Mouse (Mus musculus): Measurements from ENCODE around the gene Ndufv3. TPM values are rescaled to one million over a fixed set of nuclear protein-coding genes. Genes with fewer than 3 reads are reported as not detected.

The Ndufv3 gene
- polyA plus RNA-seq, 1 experiment, result 97.0 TPM

GRCm38 (mm10) chr17:31565141-31566056, 45.5 kb downstream of the Ndufv3 start:
- Histone ChIP-seq H3K4me3 (replicated peaks; ENCODE audit: control insufficient read depth, low read depth, low read length) (peak overlapping the region; percentile 96), H3K4me1 (ENCODE audit: control insufficient read depth, insufficient read depth, low read length) (peaks cover 4% of the 10 kb centered on the region; the same call in 1 of the 2 replicates), H3K27ac (ENCODE audit: control insufficient read depth, insufficient read depth, low read depth, low read length, poor library complexity) (peak overlapping the region; percentile 94)
- WGBS, result 1% methylated on average over 88 of the region's 88 CpGs
- TF ChIP-seq CTCF (IDR thresholded peaks at IDR 0.05; ENCODE audit: control insufficient read depth, insufficient read depth, low read length), result no peak
- TF ChIP-seq POLR2A (IDR thresholded peaks at IDR 0.05; ENCODE audit: borderline replicate concordance, control insufficient read depth, low read depth, low read length), result peak; percentile 16; the same call in 1 of the 2 replicates

GRCm38 (mm10) chr17:31566276-31566675, 46.4 kb downstream of the Ndufv3 start:
- no peak overlapping the region for H3K4me3 ChIP-seq (replicated peaks; ENCODE audit: control insufficient read depth, low read depth, low read length)
- H3K4me1 ChIP-seq (ENCODE audit: control insufficient read depth, insufficient read depth, low read length), result peaks cover 4% of the 10 kb centered on the region; the same call in 1 of the 2 replicates
- no peak overlapping the region for H3K27ac ChIP-seq (ENCODE audit: control insufficient read depth, insufficient read depth, low read depth, low read length, poor library complexity)
- 70% methylated on average over 6 of the region's 6 CpGs for WGBS
- no peak for TF ChIP-seq CTCF (IDR thresholded peaks at IDR 0.05; ENCODE audit: control insufficient read depth, insufficient read depth, low read length)
- TF ChIP-seq POLR2A (IDR thresholded peaks at IDR 0.05; ENCODE audit: borderline replicate concordance, control insufficient read depth, low read depth, low read length), result no peak

- TF ChIP-seq CTCF (IDR thresholded peaks at IDR 0.05; ENCODE audit: control insufficient read depth, insufficient read depth, low read length) (no peak), POLR2A (IDR thresholded peaks at IDR 0.05; ENCODE audit: borderline replicate concordance, control insufficient read depth, low read depth, low read length) (no peak)
- Histone ChIP-seq H3K4me1 (ENCODE audit: control insufficient read depth, insufficient read depth, low read length) (peaks cover 4% of the 10 kb centered on the region; the same call in 1 of the 2 replicates), H3K27ac (ENCODE audit: control insufficient read depth, insufficient read depth, low read depth, low read length, poor library complexity) (no peak overlapping the region), H3K4me3 (replicated peaks; ENCODE audit: control insufficient read depth, low read depth, low read length) (no peak overlapping the region)
- WGBS, result 84% methylated on average over 1 of the region's 1 CpGs
These were observed 49.8 kb downstream of the Ndufv3 start for GRCm38 (mm10) chr17:31569756-31570155.

- WGBS, result 86% methylated on average over 9 of the region's 9 CpGs
- Histone ChIP-seq H3K4me1 (ENCODE audit: control insufficient read depth, insufficient read depth, low read length) (peaks cover 4% of the 10 kb centered on the region; the same call in 1 of the 2 replicates), H3K27ac (ENCODE audit: control insufficient read depth, insufficient read depth, low read depth, low read length, poor library complexity) (no peak overlapping the region), H3K4me3 (replicated peaks; ENCODE audit: control insufficient read depth, low read depth, low read length) (no peak overlapping the region)
- TF ChIP-seq POLR2A (IDR thresholded peaks at IDR 0.05; ENCODE audit: borderline replicate concordance, control insufficient read depth, low read depth, low read length) (no peak), CTCF (IDR thresholded peaks at IDR 0.05; ENCODE audit: control insufficient read depth, insufficient read depth, low read length) (no peak)
These were observed 50.5 kb downstream of the Ndufv3 start for GRCm38 (mm10) chr17:31570321-31570925.

- H3K27ac ChIP-seq (ENCODE audit: control insufficient read depth, insufficient read depth, low read depth, low read length, poor library complexity), result no peak overlapping the region
- H3K4me3 ChIP-seq (replicated peaks; ENCODE audit: control insufficient read depth, low read depth, low read length), result no peak overlapping the region
- TF ChIP-seq CTCF (IDR thresholded peaks at IDR 0.05; ENCODE audit: control insufficient read depth, insufficient read depth, low read length) (no peak), POLR2A (IDR thresholded peaks at IDR 0.05; ENCODE audit: borderline replicate concordance, control insufficient read depth, low read depth, low read length) (no peak)
- H3K4me1 ChIP-seq (ENCODE audit: control insufficient read depth, insufficient read depth, low read length), result peaks cover 2% of the 10 kb centered on the region; the same call in 1 of the 2 replicates
- WGBS, result 89% methylated on average over 5 of the region's 5 CpGs
These were observed 51.8 kb downstream of the Ndufv3 start for GRCm38 (mm10) chr17:31571689-31572088.

- no peaks in the 10 kb centered on the region; the same call in 1 of the 2 replicates for H3K4me1 ChIP-seq (ENCODE audit: control insufficient read depth, insufficient read depth, low read length)
- 53% methylated on average over 7 of the region's 7 CpGs for WGBS
- H3K4me3 ChIP-seq (replicated peaks; ENCODE audit: control insufficient read depth, low read depth, low read length), result no peak overlapping the region
- H3K27ac ChIP-seq (ENCODE audit: control insufficient read depth, insufficient read depth, low read depth, low read length, poor library complexity), result no peak overlapping the region
- TF ChIP-seq CTCF (IDR thresholded peaks at IDR 0.05; ENCODE audit: control insufficient read depth, insufficient read depth, low read length), result no peak
- no peak for TF ChIP-seq POLR2A (IDR thresholded peaks at IDR 0.05; ENCODE audit: borderline replicate concordance, control insufficient read depth, low read depth, low read length)
These were observed 54.7 kb downstream of the Ndufv3 start for GRCm38 (mm10) chr17:31574662-31575061.

GRCm38 (mm10) chr17:31576394-31577175, 56.7 kb downstream of the Ndufv3 start:
- Histone ChIP-seq H3K27ac (ENCODE audit: control insufficient read depth, insufficient read depth, low read depth, low read length, poor library complexity) (no peak overlapping the region), H3K4me1 (ENCODE audit: control insufficient read depth, insufficient read depth, low read length) (no peaks in the 10 kb centered on the region; the same call in 1 of the 2 replicates), H3K4me3 (replicated peaks; ENCODE audit: control insufficient read depth, low read depth, low read length) (no peak overlapping the region)
- WGBS, result 70% methylated on average over 10 of the region's 10 CpGs
- TF ChIP-seq POLR2A (IDR thresholded peaks at IDR 0.05; ENCODE audit: borderline replicate concordance, control insufficient read depth, low read depth, low read length) (no peak), CTCF (IDR thresholded peaks at IDR 0.05; ENCODE audit: control insufficient read depth, insufficient read depth, low read length) (no peak)
